Mouse (Mus musculus) retina, postnatal 1 day (tissue): ENCODE results near the gene Tmem94.

Experiments
- DNase-seq: peaks from one replicate; pipeline ENCODE4 v3.0.0-alpha.2; 2012

Tmem94 gene

GRCm38 (mm10) chr11:115766981-115767380 lies 1.7 kb downstream of the Tmem94 start:
- no peak for DNase-seq

- DNase-seq: no peak
Measured at GRCm38 (mm10) chr11:115768896-115769295, 3.7 kb downstream of the Tmem94 start.

- DNase-seq: no peak
Measured at GRCm38 (mm10) chr11:115774653-115775052, 9.4 kb downstream of the Tmem94 start.

GRCm38 (mm10) chr11:115775821-115776665 lies 10.8 kb downstream of the Tmem94 start:
- peak; percentile 39 for DNase-seq

DNA sequence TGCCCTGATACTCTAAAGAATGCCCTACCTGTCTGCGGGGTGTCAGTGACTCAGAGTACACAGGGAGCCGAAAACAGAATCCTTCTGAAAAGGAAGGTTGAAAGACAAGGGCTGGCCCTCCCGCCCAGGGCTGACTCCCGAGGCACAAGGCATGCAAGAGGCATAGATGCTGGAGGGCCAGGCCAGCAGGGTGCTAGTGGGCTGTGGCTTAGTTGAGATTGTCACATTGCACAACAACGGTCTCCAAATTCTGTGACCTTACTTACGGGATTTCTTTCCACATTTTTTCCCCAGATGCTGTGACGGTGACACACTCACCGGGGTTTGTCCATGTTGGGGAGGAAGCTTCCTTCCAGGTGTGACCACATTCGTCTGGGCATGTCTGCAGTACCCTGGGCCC lies 11.7 kb downstream of the Tmem94 start:
- DNase-seq: no peak

GRCm38 (mm10) chr11:115777487-115778335 lies 12.5 kb downstream of the Tmem94 start:
- no peak for DNase-seq

- DNase-seq: peak; percentile 84
Measured at GRCm38 (mm10) chr11:115779038-115779571, 13.9 kb downstream of the Tmem94 start.

DNA sequence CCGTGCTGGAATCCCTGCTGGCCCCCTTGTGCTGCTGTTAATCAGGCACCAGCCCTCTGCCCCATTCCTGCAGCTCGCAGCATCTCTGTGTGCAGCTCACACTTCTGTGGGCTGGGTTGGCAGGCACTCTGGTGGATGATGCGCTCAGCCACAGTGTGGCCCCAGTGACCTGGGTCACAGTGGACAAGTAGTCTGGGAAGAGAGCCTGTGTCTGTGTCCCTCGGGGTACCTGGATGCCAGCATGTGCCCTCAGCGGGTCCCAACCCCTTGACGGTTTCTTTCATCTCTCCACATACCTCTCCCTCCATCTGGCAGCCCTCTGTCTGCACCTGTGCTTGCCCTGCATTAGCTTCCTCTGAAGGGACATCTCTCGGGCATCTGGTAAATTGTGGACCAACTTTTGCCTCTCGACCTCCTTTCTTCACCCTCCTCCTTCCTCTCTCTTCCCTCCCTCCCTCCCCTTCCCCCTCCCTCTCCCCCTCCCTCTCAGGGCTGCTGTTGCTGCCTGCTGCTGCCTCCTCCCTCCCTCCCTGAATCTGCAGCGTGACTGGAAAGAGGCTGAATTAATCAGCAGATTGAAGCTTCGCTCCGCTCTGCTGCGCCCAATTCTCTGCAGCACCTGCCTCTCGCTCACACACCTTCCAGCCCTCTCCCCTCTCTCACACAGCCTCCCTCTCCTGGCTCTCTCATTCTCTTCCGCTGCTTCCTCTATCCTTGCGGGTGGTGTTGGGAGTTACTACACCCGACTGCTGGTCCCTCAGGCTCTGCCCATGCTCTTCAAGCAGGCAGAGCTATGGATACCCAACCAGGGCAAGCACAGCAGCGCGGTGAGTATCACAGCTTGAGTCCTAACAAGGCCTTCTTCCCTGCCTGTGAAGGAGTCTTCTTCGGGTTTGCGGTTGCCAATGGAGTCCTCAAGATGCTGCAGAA lies 15.2 kb downstream of the Tmem94 start:
- peak; percentile 85 for DNase-seq

DNA sequence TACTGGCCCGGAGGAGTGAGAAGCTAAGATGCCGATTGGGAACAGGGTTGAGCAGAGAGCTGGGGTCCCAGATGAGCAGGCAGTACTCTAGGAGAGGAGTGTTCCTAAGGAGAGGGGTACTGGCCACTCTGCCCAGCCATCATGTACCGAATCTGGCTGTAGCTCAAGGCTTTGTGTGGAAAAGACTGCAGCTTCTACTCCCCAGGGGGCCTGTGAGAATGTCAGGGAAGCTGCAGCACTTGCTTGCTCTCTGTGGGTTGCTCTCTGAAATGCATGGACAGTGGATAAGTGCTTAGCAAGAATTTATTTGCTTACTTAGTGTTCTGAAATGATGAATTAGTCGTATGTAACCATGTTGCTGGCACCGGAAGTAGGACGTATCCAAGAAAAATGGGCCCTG lies 21.2 kb downstream of the Tmem94 start:
- DNase-seq: no peak

DNA sequence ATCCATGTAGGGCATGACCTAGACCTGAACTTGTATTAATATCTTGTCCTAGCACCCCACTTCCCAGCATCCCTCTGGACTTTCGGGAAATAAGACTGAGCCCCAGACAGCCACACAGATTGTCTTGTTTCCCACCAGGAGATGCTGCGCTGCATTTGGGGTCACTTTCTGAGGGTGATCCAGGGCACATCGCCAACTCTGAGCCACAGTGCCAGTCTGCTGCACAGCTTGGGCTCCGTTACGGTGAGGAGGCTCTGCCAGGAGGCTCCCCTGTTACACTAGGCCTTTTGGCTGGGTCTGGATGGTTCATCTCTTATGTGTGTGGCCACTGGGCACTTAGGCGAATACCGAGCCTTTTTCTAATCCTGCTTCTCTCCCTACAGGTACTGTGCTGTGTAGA lies 24.6 kb downstream of the Tmem94 start:
- DNase-seq: no peak

DNA sequence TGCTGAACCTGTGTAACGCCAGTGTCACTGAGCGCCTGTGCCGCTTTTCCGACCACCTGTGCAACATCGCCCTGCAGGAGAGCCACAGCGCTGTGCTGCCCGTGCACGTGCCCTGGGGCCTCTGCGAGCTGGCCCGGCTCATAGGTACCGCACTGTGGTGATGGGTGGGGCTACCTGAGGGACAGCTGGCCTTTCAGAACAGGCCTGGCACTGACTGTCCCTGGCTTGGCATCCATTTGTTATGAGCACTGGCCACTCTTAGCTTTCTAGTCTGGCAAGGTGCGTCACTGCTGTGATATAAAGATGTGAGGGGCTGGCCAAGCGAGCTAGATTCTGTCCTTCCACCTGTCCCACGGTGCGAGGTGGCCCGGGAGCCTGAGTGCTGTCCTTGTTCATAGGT lies 26.7 kb downstream of the Tmem94 start:
- no peak for DNase-seq

DNA sequence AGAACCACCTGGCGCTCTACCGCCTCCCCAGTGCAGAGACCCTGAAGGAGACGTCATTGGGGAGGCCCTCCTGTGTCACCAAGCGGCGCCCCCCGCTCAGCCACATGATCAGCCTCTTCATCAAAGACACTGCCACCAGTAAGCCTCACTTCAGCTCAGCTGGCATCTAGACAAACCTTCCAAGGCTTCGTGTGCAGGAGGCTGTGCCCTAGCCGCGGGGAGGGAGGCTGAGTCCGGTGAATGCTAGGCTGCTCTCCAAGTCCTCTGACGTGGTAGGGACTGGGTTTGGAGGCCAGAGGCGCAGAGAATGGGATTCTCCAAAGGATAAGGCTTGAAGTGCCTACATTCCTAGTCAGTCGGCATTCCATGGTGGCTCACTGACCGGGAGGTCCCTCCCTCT lies 27.1 kb downstream of the Tmem94 start:
- DNase-seq: no peak

DNA sequence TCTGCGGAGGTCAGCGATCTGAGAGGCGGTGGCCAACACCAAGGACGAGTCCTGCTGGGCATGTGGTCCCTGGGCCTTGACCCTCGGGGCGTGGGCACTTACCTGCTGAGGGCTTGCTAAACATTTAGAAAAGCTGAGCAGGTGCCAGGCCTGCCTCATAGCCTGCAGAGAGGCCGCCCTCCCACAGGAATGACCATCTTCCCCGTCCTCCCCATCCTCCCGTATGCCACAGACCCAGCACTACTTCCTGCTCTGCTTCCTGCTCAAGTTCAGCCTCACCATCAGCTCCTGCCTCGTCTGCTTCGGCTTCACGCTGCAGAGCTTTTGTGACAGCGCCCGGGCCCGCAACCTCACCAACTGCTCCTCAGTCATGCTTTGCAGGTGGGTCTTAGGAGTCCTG lies 31.7 kb downstream of the Tmem94 start:
- no peak for DNase-seq

GRCm38 (mm10) chr11:115797665-115798064 lies 32.4 kb downstream of the Tmem94 start:
- DNase-seq: no peak

- DNase-seq: no peak
Measured at GRCm38 (mm10) chr11:115800981-115801380, 35.7 kb downstream of the Tmem94 start.

GRCm38 (mm10) chr11:115803072-115803709 lies 38.0 kb downstream of the Tmem94 start:
- DNase-seq: no peak

DNA sequence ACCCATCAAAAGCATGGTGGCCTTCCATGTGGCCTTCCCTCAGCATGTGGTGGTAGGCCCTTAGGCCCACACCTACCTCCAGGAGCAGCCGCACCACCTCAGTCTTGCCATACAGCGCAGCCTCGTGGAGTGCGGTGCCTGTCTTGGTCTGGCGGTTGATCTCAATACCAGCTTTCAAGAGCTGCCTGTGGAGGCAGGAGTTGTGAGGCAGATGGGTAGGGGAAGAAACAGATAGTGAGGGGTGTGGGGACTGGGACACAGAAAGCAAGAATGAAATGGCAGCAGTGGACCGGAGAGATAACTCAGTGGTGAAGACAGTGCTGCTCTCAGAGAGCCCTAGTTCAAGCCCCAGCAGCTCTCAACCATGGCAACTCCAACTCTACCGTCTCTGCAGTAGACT lies 39.8 kb downstream of the Tmem94 start:
- no peak for DNase-seq

DNA sequence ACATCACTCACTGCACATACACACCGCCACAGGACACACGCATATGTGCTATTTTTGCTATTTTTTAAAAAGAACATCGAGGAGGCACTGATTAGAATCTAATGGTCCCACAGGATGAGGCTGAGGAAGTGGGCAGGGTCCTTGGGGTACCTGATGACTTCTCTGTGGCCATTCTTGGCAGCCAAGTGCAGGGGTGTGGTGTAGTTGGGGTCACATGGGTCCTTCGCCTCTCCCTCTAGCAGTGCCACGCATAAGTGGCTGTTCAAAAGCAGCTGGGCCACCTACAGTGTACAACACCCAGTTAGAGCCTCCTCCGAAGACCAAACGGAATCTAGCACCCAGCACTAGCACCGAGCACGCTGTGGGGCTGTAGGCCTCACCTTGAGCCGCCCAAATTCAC lies 40.9 kb downstream of the Tmem94 start:
- no peak for DNase-seq

- peak; percentile 74 for DNase-seq
Measured at GRCm38 (mm10) chr11:115807306-115807705, 42.1 kb downstream of the Tmem94 start.

DNA sequence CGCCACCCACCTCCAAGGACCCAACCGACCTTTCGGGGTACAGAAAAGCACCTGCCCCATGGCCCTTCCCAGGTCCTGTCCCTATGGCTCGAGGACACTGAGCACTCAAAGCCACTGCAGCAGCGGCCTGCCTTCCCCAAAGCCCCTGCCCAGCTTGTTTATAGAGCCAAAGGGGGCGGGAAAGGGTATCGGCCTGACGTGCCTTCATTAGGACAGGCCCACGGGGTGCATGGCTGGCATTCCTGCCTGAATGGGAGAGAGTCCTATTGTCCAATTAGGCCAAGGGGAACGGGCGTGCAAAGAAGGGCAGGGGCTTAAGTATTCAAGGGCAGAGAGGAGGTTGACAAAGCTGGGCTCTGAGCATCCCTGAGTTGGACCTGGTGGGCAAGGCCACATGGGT lies 42.7 kb downstream of the Tmem94 start:
- DNase-seq: peak; percentile 77

DNA sequence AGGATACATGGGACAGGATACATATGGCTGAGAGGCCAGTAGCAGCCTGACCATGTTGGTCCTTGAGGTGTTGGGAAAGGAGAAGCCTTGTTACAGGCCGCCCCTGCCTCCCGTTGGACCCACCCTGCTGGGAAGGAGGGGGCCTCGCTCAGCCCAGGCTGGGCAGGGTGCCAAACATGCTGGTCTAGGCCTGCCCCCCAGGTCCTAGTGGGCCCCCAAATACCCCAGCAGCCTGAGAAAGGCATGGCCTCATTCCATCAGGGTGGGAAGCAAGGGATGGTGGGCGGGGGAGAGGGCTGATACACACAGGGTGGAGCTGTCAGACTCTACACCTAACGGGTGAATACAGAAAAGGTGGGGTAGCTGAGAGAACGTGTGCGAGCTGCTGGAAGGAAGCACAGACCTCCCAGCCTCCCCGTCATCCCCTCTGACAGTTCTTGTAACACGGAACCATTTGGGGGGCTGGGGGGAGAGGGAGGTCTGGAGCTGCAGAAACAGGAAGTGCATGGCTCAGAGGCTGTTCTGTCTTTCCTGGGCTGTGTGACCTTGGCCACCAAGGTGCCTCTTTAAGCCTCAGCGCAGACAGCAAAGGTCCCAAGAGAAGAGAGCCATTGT lies 43.6 kb downstream of the Tmem94 start:
- DNase-seq: peak; percentile 78
